Mouse (Mus musculus) heart, embryonic 10.5 days (tissue): Measurements from ENCODE around the gene Gm19345. TPM values are rescaled to one million over a fixed set of nuclear protein-coding genes. Genes with fewer than 3 reads are reported as not detected.

ENCODE experiments used
- DNase-seq: peaks from one replicate; pipeline ENCODE4 v3.0.0-alpha.2; 2017; ENCODE audit warnings: low spot score
- H3K27ac ChIP-seq: fragments of 300-500 bp; sonication (generic); 2 replicates; pipeline ENCODE4 v1.5.1; 2016; ENCODE audit warnings: mild to moderate bottlenecking
- H3K27me3 ChIP-seq: fragments of 300-500 bp; sonication (generic); 2 replicates; pipeline ENCODE4 v1.6.1; 2016; ENCODE audit warnings: mild to moderate bottlenecking; ENCODE audit not compliant: poor library complexity, insufficient read depth, severe bottlenecking
- H3K36me3 ChIP-seq: fragments of 300-500 bp; sonication (generic); 2 replicates; pipeline ENCODE4 v1.6.1; 2016; ENCODE audit warnings: mild to moderate bottlenecking, moderate library complexity
- H3K4me1 ChIP-seq: fragments of 300-500 bp; sonication (generic); 2 replicates; pipeline ENCODE4 v1.6.1; 2016; ENCODE audit warnings: mild to moderate bottlenecking
- H3K4me3 ChIP-seq: fragments of 300-500 bp; sonication (generic); 2 replicates; pipeline ENCODE4 v1.5.1; 2016; ENCODE audit warnings: mild to moderate bottlenecking, moderate library complexity
- H3K9me3 ChIP-seq: fragments of 300-500 bp; sonication (generic); 2 replicates; pipeline ENCODE4 v1.6.1; 2016; ENCODE audit warnings: mild to moderate bottlenecking, moderate library complexity
- WGBS: fragments of 180-500 bp; shearing (Covaris S2); methylation state at CpG from one replicate; pipeline ENCODE4 v1.1.7; 2016; 5-methylcytosine and 5-hydroxymethylcytosine counted together
- polyA plus RNA-seq: library from polyadenylated mRNA; unstranded; fragments of >200 nt; fragmentation: Nextera tagmentation; extraction: Ambion mirVana; gene quantifications from 2 replicates; pipeline ENCODE4 v1.2.1, GENCODE M21; 2016

The Gm19345 gene
- polyA plus RNA-seq: not detected in 2 replicates

DNA sequence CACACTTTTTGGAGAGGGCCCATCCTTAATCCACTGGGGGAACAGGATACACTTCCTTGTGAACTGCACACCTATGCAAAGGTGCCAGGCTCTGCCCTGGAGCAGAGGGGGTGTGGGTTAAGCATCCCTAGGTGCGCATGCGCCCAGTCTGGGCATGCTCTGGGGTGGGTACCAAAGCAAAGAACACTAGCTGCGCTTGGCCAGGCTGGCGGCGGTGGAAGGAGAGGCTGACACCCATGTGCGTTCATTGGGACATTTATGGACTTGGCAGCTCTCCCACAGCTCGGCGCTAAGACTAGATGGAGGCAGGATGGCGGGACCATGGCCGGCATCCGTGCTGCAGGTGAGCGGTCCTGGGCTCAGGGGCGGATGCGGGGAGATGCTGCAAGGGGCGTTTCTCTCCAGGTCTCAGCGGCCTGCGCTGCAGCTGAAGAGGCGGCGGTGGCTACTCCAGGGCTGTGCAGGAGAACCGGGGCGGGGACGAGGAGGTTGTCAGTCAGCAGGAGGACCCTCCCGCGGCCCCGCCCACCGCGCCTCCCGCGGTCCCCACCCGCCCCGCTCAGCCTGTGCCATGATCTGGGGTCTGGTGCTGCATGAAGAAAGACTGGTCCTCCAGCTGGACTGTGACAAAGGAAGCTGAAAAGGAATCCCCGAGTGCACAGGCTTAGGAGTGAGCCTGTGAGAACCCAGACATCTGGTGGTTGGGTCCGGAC is at the start of gene Gm19345:
Gm19345 (plus strand) TSS at position 146 of the 713 bp plus-strand sequence.
- Histone ChIP-seq H3K4me3 (peak within 1 kb of the TSS; percentile 37), H3K27me3 (peaks cover 67% of the 10 kb centered on the region), H3K4me1 (peaks cover 13% of the 10 kb centered on the region), H3K9me3 (no peaks in the 10 kb centered on the region), H3K36me3 (no peaks in the 10 kb centered on the region), H3K27ac (no peak within 1 kb of the TSS)
- DNase-seq: no peak
- 6% methylated on average over 32 of the region's 33 CpGs for WGBS

DNA sequence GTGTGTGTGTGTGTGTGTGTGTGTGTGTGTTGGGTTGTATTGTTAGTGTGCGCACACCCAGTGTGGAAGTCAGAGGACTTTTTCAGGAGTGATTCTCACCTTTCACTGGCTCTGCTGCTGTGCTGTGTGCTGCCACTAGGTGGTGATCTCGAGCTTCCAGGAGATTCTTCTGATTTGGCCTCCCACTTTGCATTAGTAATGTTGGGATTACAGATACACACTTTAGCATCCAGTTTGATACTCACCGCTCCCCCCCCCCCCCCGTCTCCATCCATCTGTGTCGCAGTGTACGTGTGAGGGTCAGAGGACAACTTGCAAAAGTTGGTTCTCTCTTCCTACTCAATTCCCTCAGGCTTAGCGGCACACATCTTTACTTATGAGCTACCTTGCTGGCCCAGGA is 48.8 kb upstream of the Gm19345 start:
- no peak for DNase-seq
- H3K4me1 ChIP-seq: no peaks in the 10 kb centered on the region
- peaks cover 3% of the 10 kb centered on the region; the same call in 1 of the 2 replicates for H3K27me3 ChIP-seq
- 26% methylated on average over 6 of the region's 7 CpGs for WGBS
- H3K4me3 ChIP-seq: no peak overlapping the region
- 0 out of 2 replicates have a peak, but pooled peaks cover 6% of the 10 kb centered on the region for H3K9me3 ChIP-seq
- no peaks in the 10 kb centered on the region for H3K36me3 ChIP-seq
- H3K27ac ChIP-seq: no peak overlapping the region

- WGBS: 81% methylated on average over 8 of the region's 8 CpGs
- no peak for DNase-seq
- Histone ChIP-seq H3K4me1 (peaks cover 21% of the 10 kb centered on the region), H3K4me3 (no peak overlapping the region), H3K9me3 (peaks cover 6% of the 10 kb centered on the region; the same call in 1 of the 2 replicates), H3K27me3 (peaks cover 38% of the 10 kb centered on the region), H3K27ac (no peak overlapping the region), H3K36me3 (no peaks in the 10 kb centered on the region)
Measured at GRCm38 (mm10) chr7:19806356-19806969, 45.3 kb upstream of the Gm19345 start.

DNA sequence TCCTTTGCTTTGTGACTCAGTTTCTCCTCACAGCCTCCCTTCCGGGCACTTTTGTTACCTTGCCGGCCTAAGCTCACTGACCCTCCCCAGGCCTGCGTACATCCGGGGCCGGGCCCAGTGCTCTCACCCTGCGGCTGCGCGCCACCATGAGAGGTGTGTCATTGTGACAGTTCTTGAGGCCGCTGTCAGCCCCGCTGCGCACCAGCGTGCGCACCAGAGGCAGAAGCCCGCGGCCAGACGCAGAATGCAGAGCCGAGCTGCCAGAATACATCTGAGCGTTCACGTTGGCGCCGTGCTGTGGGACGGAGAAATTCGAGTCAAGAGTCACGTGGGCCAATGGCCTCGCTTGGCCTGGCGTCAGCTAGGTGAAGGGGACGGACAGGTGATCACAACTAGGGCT is 42.4 kb upstream of the Gm19345 start:
- Histone ChIP-seq H3K27me3 (peaks cover 67% of the 10 kb centered on the region), H3K27ac (peak overlapping the region; percentile 80), H3K36me3 (no peaks in the 10 kb centered on the region), H3K4me3 (peak overlapping the region; percentile 52), H3K4me1 (peaks cover 26% of the 10 kb centered on the region), H3K9me3 (peaks cover 6% of the 10 kb centered on the region; the same call in 1 of the 2 replicates)
- DNase-seq: no peak
- WGBS: 2% methylated on average over 27 of the region's 27 CpGs

GRCm38 (mm10) chr7:19811114-19811513 is 40.7 kb upstream of the Gm19345 start:
- H3K9me3 ChIP-seq: no peaks in the 10 kb centered on the region; the same call in 1 of the 2 replicates
- 5% methylated on average over 22 of the region's 22 CpGs for WGBS
- H3K4me1 ChIP-seq: peaks cover 33% of the 10 kb centered on the region
- peak overlapping the region; percentile 44 for H3K4me3 ChIP-seq
- no peak overlapping the region for H3K27ac ChIP-seq
- no peaks in the 10 kb centered on the region for H3K36me3 ChIP-seq
- DNase-seq: peak; percentile 85
- peaks cover 72% of the 10 kb centered on the region for H3K27me3 ChIP-seq

- DNase-seq: no peak
- 65% methylated on average over 4 of the region's 4 CpGs for WGBS
- H3K4me1 ChIP-seq: peaks cover 53% of the 10 kb centered on the region
- H3K36me3 ChIP-seq: no peaks in the 10 kb centered on the region
- H3K4me3 ChIP-seq: no peak overlapping the region
- no peaks in the 10 kb centered on the region; the same call in 1 of the 2 replicates for H3K9me3 ChIP-seq
- H3K27me3 ChIP-seq: peaks cover 84% of the 10 kb centered on the region
- H3K27ac ChIP-seq: no peak overlapping the region
Measured at GRCm38 (mm10) chr7:19813161-19813560, 38.6 kb upstream of the Gm19345 start.

DNA sequence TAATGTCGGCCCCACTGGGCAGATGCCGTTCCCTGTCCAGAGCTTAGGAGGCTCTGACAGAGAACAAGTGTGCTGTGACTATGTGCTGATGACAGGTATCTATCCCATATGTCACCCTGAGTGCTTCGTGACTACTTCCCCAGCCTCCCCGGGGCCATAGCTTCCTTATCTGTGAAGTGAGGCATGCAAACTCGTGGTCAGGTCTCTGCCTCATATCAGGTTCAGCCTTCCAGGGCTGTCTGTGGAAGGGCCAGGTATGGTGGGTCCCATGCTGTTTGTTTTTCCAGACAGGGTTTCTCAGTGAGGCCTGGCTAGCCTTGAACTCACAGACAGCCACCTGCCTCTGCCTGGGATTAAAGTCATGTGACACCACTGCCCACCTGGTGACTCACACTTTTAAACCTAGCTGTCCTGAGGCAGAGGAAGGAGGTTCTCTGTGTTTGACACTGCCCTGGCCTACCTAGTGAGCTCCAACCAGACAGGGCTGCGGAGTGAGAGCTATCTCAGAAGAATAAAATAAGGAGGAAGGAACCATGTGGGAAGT is 38.2 kb upstream of the Gm19345 start:
- no peak overlapping the region for H3K27ac ChIP-seq
- H3K4me3 ChIP-seq: no peak overlapping the region
- peaks cover 50% of the 10 kb centered on the region for H3K4me1 ChIP-seq
- 43% methylated on average over 6 of the region's 6 CpGs for WGBS
- DNase-seq: no peak
- peaks cover 84% of the 10 kb centered on the region for H3K27me3 ChIP-seq
- H3K9me3 ChIP-seq: no peaks in the 10 kb centered on the region; the same call in 1 of the 2 replicates
- no peaks in the 10 kb centered on the region for H3K36me3 ChIP-seq

GRCm38 (mm10) chr7:19815296-19816223 is 36.2 kb upstream of the Gm19345 start:
- Histone ChIP-seq H3K36me3 (no peaks in the 10 kb centered on the region), H3K4me3 (peak overlapping the region; percentile 59), H3K4me1 (peaks cover 40% of the 10 kb centered on the region), H3K27ac (peak overlapping the region; percentile 69), H3K27me3 (peaks cover 82% of the 10 kb centered on the region), H3K9me3 (no peaks in the 10 kb centered on the region)
- no peak for DNase-seq
- 28% methylated on average over 17 of the region's 17 CpGs for WGBS

- under 1% methylated on average over 27 of the region's 28 CpGs for WGBS
- peak; percentile 80 for DNase-seq
- peak overlapping the region; percentile 69 for H3K27ac ChIP-seq
- peaks cover 34% of the 10 kb centered on the region for H3K4me1 ChIP-seq
- H3K27me3 ChIP-seq: peaks cover 82% of the 10 kb centered on the region
- no peaks in the 10 kb centered on the region for H3K9me3 ChIP-seq
- H3K36me3 ChIP-seq: no peaks in the 10 kb centered on the region
- peak overlapping the region; percentile 59 for H3K4me3 ChIP-seq
Measured at GRCm38 (mm10) chr7:19816224-19816771, 35.5 kb upstream of the Gm19345 start.

DNA sequence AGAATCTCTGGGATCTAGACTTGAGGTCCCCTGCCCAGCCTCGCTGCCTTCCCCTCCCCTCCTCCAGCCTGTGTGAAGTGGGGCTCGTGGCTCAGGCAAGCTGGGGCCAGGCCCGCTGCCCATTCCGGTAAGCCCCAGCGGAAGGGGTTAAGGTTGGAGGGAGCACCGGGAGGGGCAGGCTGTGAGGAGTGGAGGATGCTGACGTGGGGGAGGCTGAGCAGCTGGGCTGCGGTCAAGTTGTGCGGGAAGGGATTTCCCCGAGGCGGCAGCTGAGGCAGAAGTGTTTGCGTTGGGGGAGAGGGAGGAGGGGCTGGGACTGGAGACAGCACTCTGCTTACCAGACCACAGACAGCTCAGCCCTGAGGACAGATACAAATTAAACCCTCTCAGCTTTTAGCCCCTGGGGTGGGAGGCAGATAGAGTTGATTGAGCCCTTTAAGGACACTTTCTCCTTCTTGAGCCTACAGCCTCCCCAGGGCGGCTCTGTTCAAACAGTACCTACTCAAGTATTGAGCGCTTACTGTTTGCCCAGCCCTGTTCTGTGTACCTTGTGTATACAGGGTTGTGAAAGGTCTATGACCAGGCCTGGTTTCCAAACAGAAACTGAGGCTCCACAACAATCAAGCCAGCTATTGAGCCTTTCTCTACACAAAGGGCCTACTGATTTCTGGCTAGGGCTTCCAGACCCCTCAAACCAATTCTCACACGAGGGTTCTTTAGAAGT is 34.3 kb upstream of the Gm19345 start:
- Histone ChIP-seq H3K4me1 (peaks cover 39% of the 10 kb centered on the region), H3K27ac (peak overlapping the region; percentile 59)
- WGBS: 8% methylated on average over 15 of the region's 15 CpGs

GRCm38 (mm10) chr7:19818440-19818839 is 33.4 kb upstream of the Gm19345 start:
- Histone ChIP-seq H3K4me1 (peaks cover 44% of the 10 kb centered on the region), H3K27me3 (peaks cover 82% of the 10 kb centered on the region), H3K9me3 (no peaks in the 10 kb centered on the region), H3K4me3 (no peak overlapping the region), H3K27ac (no peak overlapping the region), H3K36me3 (no peaks in the 10 kb centered on the region)
- WGBS: 81% methylated on average over 5 of the region's 5 CpGs
- DNase-seq: no peak

More for the DNA sequence above, 34.3 kb upstream of the Gm19345 start:
- DNase-seq: no peak
- Histone ChIP-seq H3K27me3 (peaks cover 82% of the 10 kb centered on the region), H3K36me3 (no peaks in the 10 kb centered on the region), H3K9me3 (no peaks in the 10 kb centered on the region), H3K4me3 (peak overlapping the region; percentile 59)
